Mouse (Mus musculus) midbrain, postnatal 0 days (tissue): Measurements from ENCODE around the gene Helz. TPM values are rescaled to one million over a fixed set of nuclear protein-coding genes. Genes with fewer than 3 reads are reported as not detected.

Experiments used
- ATAC-seq: fragments of 200-750 bp; cut with Nextera tagmentation; 2 replicates; pipeline ENCODE4 v1.8.0; 2017; ENCODE audit warnings: moderate number of reproducible peaks, mild to moderate bottlenecking, moderate TSS enrichment, moderate library complexity; ENCODE audit not compliant: low FRiP score
- DNase-seq: peaks from one replicate; pipeline ENCODE4 v3.0.0-alpha.2; 2015; ENCODE audit warnings: low spot score
- H3K27ac ChIP-seq: fragments of 300-500 bp; sonication (generic); 2 replicates; pipeline ENCODE4 v1.5.1; 2014; ENCODE audit warnings: low read depth, mild to moderate bottlenecking, low read length, mixed read lengths
- H3K27me3 ChIP-seq: fragments of 300-500 bp; sonication (generic); 2 replicates; pipeline ENCODE4 v1.6.1; 2014; ENCODE audit warnings: low read length, control low read depth, mixed read lengths; ENCODE audit not compliant: insufficient read depth
- H3K36me3 ChIP-seq: fragments of 300-500 bp; sonication (generic); 2 replicates; pipeline ENCODE4 v1.6.1; 2014; ENCODE audit warnings: low read length, control low read depth, mixed read lengths; ENCODE audit not compliant: insufficient read depth
- H3K4me1 ChIP-seq: fragments of 300-500 bp; sonication (generic); 2 replicates; pipeline ENCODE4 v1.6.1; 2014; ENCODE audit warnings: mild to moderate bottlenecking, control low read depth, antibody characterized with exemption, low read length, mixed read lengths; ENCODE audit not compliant: insufficient read depth
- H3K4me2 ChIP-seq: fragments of 300-500 bp; sonication (generic); 2 replicates; pipeline ENCODE4 v1.6.1; 2014; ENCODE audit warnings: low read depth, mild to moderate bottlenecking, low read length, mixed read lengths; ENCODE audit not compliant: poor library complexity, severe bottlenecking
- H3K4me3 ChIP-seq: fragments of 300-500 bp; sonication (generic); 2 replicates; pipeline ENCODE4 v1.5.1; 2014; ENCODE audit warnings: low read depth, mild to moderate bottlenecking, low read length, moderate library complexity
- H3K9ac ChIP-seq: fragments of 300-500 bp; sonication (generic); replicated peaks from 2 replicates; pipeline ENCODE4 v1.6.1; 2014; ENCODE audit warnings: mild to moderate bottlenecking, low read length, moderate library complexity, mixed read lengths; ENCODE audit not compliant: poor library complexity, severe bottlenecking
- H3K9me3 ChIP-seq: fragments of 300-500 bp; sonication (generic); 2 replicates; pipeline ENCODE4 v1.6.1; 2016; ENCODE audit warnings: low read length, control low read depth
- CTCF ChIP-seq: IDR thresholded peaks from 2 replicates; pipeline ENCODE4 v1.5.1; 2016; ENCODE audit warnings: antibody characterized with exemption, mild to moderate bottlenecking
- WGBS: fragments of 180-500 bp; shearing (Covaris S2); extraction: QIAGEN DNeasy Blood & Tissue Kit; methylation state at CpG from one replicate; pipeline ENCODE4 v1.1.7; 2014; 5-methylcytosine and 5-hydroxymethylcytosine counted together
- polyA plus RNA-seq: library from polyadenylated mRNA; unstranded; fragments of >200 nt; fragmentation: Nextera tagmentation; extraction: Ambion mirVana; gene quantifications from 2 replicates; pipeline ENCODE4 v1.2.1, GENCODE M21; 2015
- total RNA-seq: library from RNA; depleted of rRNA; stranded (reverse); fragments of >200 nt; gene quantifications from 2 replicates; pipeline ENCODE4 v1.2.3, GENCODE M21; 2014

Gene Helz
- total and polyA plus RNA-seq, 2 experiments from 2014 or later, result 8.9 to 15.9 TPM

GRCm38 (mm10) chr11:107573847-107574246 lies 26.1 kb downstream of the Helz start:
- no peaks in the 10 kb centered on the region for H3K9me3 ChIP-seq
- no peak for ATAC-seq
- no peak overlapping the region for H3K4me2 ChIP-seq
- no peak for DNase-seq
- no peak for TF ChIP-seq CTCF
- no peaks in the 10 kb centered on the region for H3K27me3 ChIP-seq
- 60% methylated on average over 6 of the region's 6 CpGs for WGBS
- H3K4me3 ChIP-seq, result no peak overlapping the region
- H3K27ac ChIP-seq, result no peak overlapping the region
- H3K9ac ChIP-seq, result no peak overlapping the region
- no peaks in the 10 kb centered on the region for H3K4me1 ChIP-seq
- peaks cover 26% of the 10 kb centered on the region for H3K36me3 ChIP-seq

DNA sequence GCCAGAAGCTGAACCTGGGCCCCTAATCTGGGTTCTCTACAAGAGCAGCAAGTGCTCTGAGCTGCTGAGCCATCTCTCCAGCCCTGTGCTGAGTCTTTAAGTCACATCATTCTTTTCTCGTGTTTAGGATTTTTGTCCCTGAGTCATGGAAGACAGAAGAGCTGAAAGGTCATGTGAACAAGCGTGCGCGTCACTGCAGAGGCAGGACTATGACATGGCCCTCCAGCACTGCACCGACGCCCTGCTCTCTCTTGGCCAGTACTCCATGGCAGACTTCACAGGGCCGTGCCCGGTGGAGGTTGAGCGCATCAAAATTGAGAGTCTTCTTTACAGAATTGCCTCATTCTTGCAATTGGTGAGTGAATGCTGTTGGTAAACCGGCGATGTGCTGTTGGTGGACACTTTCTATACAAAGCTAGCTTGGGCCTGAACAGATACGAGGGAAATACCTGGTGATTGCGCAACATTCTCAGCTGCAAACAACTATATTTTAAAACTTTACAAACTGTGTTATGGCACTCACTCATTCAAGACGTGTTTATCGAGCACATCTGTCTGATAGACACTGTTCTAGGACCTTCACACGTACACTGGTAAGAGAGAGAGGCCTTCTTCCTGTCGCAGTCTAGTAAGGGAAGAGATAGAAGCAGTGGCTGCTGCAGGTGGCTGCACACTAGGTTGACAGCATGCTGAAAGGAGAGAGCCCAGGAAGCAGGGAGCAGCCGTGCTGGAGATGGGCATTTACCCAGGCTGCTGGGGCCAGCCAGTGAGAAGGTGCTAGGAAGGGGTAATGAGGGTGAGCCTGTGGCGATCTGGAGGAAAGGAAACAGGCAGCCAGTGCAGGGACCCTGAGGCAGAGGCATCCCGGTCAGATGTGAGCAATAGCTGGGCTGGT lies 27.3 kb downstream of the Helz start:
- WGBS, result 96% methylated on average over 20 of the region's 20 CpGs
- Histone ChIP-seq H3K9ac (no peak overlapping the region), H3K4me1 (no peaks in the 10 kb centered on the region), H3K9me3 (no peaks in the 10 kb centered on the region), H3K36me3 (peaks cover 32% of the 10 kb centered on the region), H3K4me3 (no peak overlapping the region), H3K27ac (no peak overlapping the region), H3K4me2 (no peak overlapping the region), H3K27me3 (no peaks in the 10 kb centered on the region)
- DNase-seq, result no peak
- ATAC-seq, result no peak
- no peak for TF ChIP-seq CTCF

DNA sequence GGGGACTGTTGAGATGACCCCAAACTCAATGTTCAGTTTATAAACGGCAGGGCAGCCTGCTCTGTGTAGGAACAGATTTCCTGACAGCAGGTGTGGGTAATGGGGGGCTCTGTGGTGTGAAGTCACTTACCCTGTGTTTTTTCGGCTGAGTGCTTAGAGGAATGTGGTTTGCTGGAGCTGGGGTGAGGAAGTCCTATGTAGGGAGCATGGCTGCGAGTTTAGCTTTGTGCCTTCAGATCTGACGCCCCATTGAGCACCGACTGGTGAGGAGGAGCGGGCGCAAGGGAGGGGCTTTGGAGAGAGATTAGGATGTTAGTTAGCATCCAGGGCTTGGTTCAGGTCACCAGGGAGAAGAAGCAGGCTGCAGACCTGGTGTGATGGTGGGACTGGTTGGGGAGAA lies 28.5 kb downstream of the Helz start:
- Histone ChIP-seq H3K27ac (no peak overlapping the region), H3K27me3 (no peaks in the 10 kb centered on the region), H3K4me1 (no peaks in the 10 kb centered on the region), H3K4me3 (no peak overlapping the region), H3K9me3 (no peaks in the 10 kb centered on the region), H3K36me3 (peaks cover 35% of the 10 kb centered on the region), H3K9ac (no peak overlapping the region), H3K4me2 (no peak overlapping the region)
- no peak for DNase-seq
- 87% methylated on average over 7 of the region's 7 CpGs for WGBS
- TF ChIP-seq CTCF, result no peak
- ATAC-seq, result no peak

- TF ChIP-seq CTCF, result no peak
- WGBS, result 83% methylated on average over 8 of the region's 8 CpGs
- Histone ChIP-seq H3K9me3 (no peaks in the 10 kb centered on the region), H3K36me3 (peaks cover 35% of the 10 kb centered on the region), H3K27ac (no peak overlapping the region), H3K4me2 (no peak overlapping the region), H3K4me3 (no peak overlapping the region), H3K4me1 (no peaks in the 10 kb centered on the region), H3K9ac (no peak overlapping the region), H3K27me3 (no peaks in the 10 kb centered on the region)
- ATAC-seq (no peak), DNase-seq (no peak)
Measured at GRCm38 (mm10) chr11:107577400-107577799, 29.7 kb downstream of the Helz start.

DNA sequence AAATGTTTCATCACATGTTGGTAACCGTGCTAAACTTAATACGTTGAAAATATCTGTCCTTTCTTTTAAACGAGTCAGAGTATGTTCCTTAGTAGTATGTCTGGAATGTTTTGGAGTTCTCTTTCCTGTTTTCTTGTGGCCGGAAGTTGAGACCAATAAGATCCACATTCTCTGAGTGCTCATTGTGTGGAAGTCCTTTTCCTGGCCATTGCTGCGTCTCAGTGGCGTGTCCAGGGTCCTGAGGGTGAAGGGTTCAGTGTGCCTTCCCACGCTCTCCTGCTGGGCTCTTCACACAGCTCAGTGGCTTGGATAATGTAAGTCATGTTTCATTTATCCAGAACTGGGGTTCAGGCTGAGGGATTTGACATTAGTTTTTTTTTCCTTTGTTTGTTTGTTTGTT lies 30.5 kb downstream of the Helz start:
- no peak for TF ChIP-seq CTCF
- WGBS, result 72% methylated on average over 7 of the region's 7 CpGs

DNA sequence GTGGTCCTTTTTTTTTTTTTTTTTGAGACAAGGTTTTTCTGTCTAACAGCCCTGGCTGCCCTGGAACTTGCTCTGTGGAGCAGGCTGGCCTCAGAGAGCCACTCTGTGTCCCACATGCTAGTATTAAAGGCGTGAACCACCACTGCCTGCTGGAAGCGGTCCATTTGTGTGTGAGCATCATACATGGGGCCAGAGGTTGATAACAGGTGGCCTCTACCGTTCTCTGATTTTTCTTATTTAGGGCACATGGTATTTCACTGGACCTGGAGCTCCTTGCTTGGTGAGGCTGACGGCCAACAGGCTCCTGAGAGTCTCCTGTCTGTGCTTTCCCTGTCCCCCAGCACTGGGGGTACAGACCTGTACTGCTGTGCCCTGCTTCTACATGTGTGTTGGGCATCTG lies 33.1 kb downstream of the Helz start:
- Histone ChIP-seq H3K9ac (no peak overlapping the region), H3K4me3 (no peak overlapping the region), H3K9me3 (no peaks in the 10 kb centered on the region), H3K4me1 (no peaks in the 10 kb centered on the region), H3K27ac (no peak overlapping the region), H3K27me3 (no peaks in the 10 kb centered on the region), H3K4me2 (no peak overlapping the region), H3K36me3 (peaks cover 25% of the 10 kb centered on the region)
- no peak for DNase-seq
- 99% methylated on average over 4 of the region's 4 CpGs for WGBS
- ATAC-seq, result no peak
- no peak for TF ChIP-seq CTCF

More for the DNA sequence above, 30.5 kb downstream of the Helz start:
- DNase-seq (no peak), ATAC-seq (no peak)
- H3K4me3 ChIP-seq, result no peak overlapping the region
- H3K27me3 ChIP-seq, result no peaks in the 10 kb centered on the region
- no peaks in the 10 kb centered on the region for H3K9me3 ChIP-seq
- H3K4me1 ChIP-seq, result no peaks in the 10 kb centered on the region
- H3K27ac ChIP-seq, result no peak overlapping the region
- no peak overlapping the region for H3K9ac ChIP-seq
- peaks cover 33% of the 10 kb centered on the region for H3K36me3 ChIP-seq
- H3K4me2 ChIP-seq, result no peak overlapping the region
